Mouse (Mus musculus): Measurements from ENCODE around the gene Brpf1. TPM values are rescaled to one million over a fixed set of nuclear protein-coding genes. Genes with fewer than 3 reads are reported as not detected.
"Not testable (repeated sequence)": the region's sequence is repeated elsewhere in the genome, so short reads cannot be mapped to it uniquely, and the experiment has no call there.

Gene Brpf1
- polyA plus RNA-seq, 1 experiment from 2014 or later: 19.0 TPM

DNA sequence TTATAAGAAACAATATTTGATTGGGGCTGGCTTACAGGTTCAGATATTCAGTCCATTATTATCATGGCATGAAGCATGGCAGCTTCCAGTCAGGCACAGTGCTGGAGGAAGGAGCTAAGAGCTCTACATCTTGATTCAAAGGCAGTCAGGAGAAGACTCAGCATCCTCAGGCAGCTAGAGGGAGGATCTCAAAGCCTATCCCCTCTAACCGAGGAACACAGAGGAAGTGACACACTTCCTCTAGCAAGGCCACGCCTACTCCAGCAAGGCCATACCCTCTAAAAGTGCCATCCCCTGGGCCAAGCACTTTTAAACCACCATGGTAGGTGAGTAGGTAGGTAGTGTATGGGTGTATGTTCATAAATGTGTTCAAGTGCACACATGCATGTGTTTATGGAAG is 23.6 kb downstream of the Brpf1 start:
- Histone ChIP-seq H3K27me3 (ENCODE audit: insufficient read depth, low read length) (no peaks in the 10 kb centered on the region), H3K36me3 (ENCODE audit: insufficient read depth, low read length) (peaks cover 32% of the 10 kb centered on the region), H3K4me3 (ENCODE audit: low read length) (no peak overlapping the region), H3K4me2 (replicated peaks; ENCODE audit: low read depth, low read length) (no peak overlapping the region), H3K27ac (ENCODE audit: low read length) (no peak overlapping the region), H3K9me3 (ENCODE audit: low read length) (no peaks in the 10 kb centered on the region), H3K4me1 (ENCODE audit: insufficient read depth, low read length) (peaks cover 27% of the 10 kb centered on the region), H3K9ac (replicated peaks; ENCODE audit: low read length) (no peak overlapping the region)
- ATAC-seq (ENCODE audit: low FRiP score, low TSS enrichment): no peak
- 46% methylated on average over 2 of the region's 2 CpGs for WGBS

DNA sequence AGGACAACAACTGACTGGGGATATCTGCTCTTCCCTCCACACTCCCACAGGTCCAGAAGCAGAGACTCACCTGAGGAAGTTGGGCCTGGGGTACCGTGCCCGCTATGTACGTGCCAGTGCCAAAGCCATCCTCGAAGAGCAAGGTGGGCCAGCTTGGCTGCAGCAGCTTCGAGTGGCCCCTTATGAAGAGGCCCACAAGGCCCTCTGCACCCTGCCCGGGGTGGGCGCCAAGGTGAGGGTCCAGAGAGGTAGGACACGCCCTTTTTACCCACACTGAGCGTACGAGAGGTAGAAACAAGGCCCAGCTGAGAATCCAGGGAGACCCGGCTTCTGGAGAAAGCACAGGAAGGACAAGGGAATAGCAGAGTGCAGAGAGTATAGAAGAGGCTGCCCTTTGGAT is 24.8 kb downstream of the Brpf1 start:
- ATAC-seq (ENCODE audit: low FRiP score, low TSS enrichment): no peak
- 89% methylated on average over 11 of the region's 11 CpGs for WGBS
- Histone ChIP-seq H3K4me1 (ENCODE audit: insufficient read depth, low read length) (peaks cover 21% of the 10 kb centered on the region), H3K9ac (replicated peaks; ENCODE audit: low read length) (no peak overlapping the region), H3K36me3 (ENCODE audit: insufficient read depth, low read length) (peaks cover 39% of the 10 kb centered on the region), H3K9me3 (ENCODE audit: low read length) (no peaks in the 10 kb centered on the region), H3K4me3 (ENCODE audit: low read length) (no peak overlapping the region), H3K27ac (ENCODE audit: low read length) (no peak overlapping the region), H3K27me3 (ENCODE audit: insufficient read depth, low read length) (no peaks in the 10 kb centered on the region), H3K4me2 (replicated peaks; ENCODE audit: low read depth, low read length) (no peak overlapping the region)

DNA sequence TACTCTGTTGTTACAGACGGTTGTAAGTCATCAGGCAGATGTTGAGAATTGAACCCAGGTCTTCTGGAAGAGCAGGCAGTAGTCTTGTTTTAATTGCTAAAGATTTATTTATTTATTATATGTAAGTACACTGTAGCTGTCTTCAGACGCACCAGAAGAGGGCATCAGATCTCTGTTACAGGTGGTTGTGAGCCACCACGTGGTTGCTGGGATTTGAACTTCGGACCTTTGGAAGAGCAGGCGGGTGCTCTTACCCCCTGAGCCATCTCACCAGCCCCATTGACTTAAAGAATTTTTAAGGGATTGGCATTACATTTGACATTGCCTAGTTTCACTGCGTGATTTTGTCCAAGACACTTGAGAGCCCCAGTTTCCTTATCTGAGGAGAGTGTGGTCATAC is 25.8 kb downstream of the Brpf1 start:
- not testable (repeated sequence) for H3K9me3 ChIP-seq (ENCODE audit: low read length); H3K9ac ChIP-seq (replicated peaks; ENCODE audit: low read length); H3K4me3 ChIP-seq (ENCODE audit: low read length); H3K27me3 ChIP-seq (ENCODE audit: insufficient read depth, low read length); H3K4me2 ChIP-seq (replicated peaks; ENCODE audit: low read depth, low read length)
- peak; percentile 10; the same call in 1 of the 2 replicates for ATAC-seq (ENCODE audit: low FRiP score, low TSS enrichment)
- Histone ChIP-seq H3K36me3 (ENCODE audit: insufficient read depth, low read length) (peaks cover 42% of the 10 kb centered on the region), H3K4me1 (ENCODE audit: insufficient read depth, low read length) (peaks cover 21% of the 10 kb centered on the region), H3K27ac (ENCODE audit: low read length) (peak overlapping the region; percentile 70)
- WGBS: 71% methylated on average over 6 of the region's 6 CpGs

GRCm38 (mm10) chr6:113333137-113333950 is 26.4 kb downstream of the Brpf1 start:
- no peak overlapping the region for H3K4me3 ChIP-seq (ENCODE audit: low read length)
- no peaks in the 10 kb centered on the region for H3K9me3 ChIP-seq (ENCODE audit: low read length)
- no peak overlapping the region for H3K4me2 ChIP-seq (replicated peaks; ENCODE audit: low read depth, low read length)
- peak; percentile 79 for ATAC-seq (ENCODE audit: low FRiP score, low TSS enrichment)
- peak overlapping the region; percentile 85 for H3K27ac ChIP-seq (ENCODE audit: low read length)
- peaks cover 47% of the 10 kb centered on the region for H3K36me3 ChIP-seq (ENCODE audit: insufficient read depth, low read length)
- H3K4me1 ChIP-seq (ENCODE audit: insufficient read depth, low read length): peaks cover 17% of the 10 kb centered on the region
- no peaks in the 10 kb centered on the region for H3K27me3 ChIP-seq (ENCODE audit: insufficient read depth, low read length)
- no peak overlapping the region; the same call in 1 of the 2 replicates for H3K9ac ChIP-seq (replicated peaks; ENCODE audit: low read length)
- 51% methylated on average over 14 of the region's 14 CpGs for WGBS

- Histone ChIP-seq H3K9me3 (ENCODE audit: low read length) (no peaks in the 10 kb centered on the region), H3K4me3 (ENCODE audit: low read length) (no peak overlapping the region), H3K27ac (ENCODE audit: low read length) (no peak overlapping the region), H3K4me1 (ENCODE audit: insufficient read depth, low read length) (peaks cover 17% of the 10 kb centered on the region), H3K9ac (replicated peaks; ENCODE audit: low read length) (no peak overlapping the region), H3K36me3 (ENCODE audit: insufficient read depth, low read length) (peaks cover 50% of the 10 kb centered on the region), H3K4me2 (replicated peaks; ENCODE audit: low read depth, low read length) (no peak overlapping the region), H3K27me3 (ENCODE audit: insufficient read depth, low read length) (no peaks in the 10 kb centered on the region)
- WGBS: 62% methylated on average over 6 of the region's 6 CpGs
- ATAC-seq (ENCODE audit: low FRiP score, low TSS enrichment): no peak
Observed at GRCm38 (mm10) chr6:113334216-113334615, 27.3 kb downstream of the Brpf1 start.

- H3K4me3 ChIP-seq (ENCODE audit: low read length): no peak overlapping the region
- peaks cover 58% of the 10 kb centered on the region for H3K36me3 ChIP-seq (ENCODE audit: insufficient read depth, low read length)
- no peak overlapping the region for H3K4me2 ChIP-seq (replicated peaks; ENCODE audit: low read depth, low read length)
- no peak overlapping the region for H3K9ac ChIP-seq (replicated peaks; ENCODE audit: low read length)
- WGBS: 63% methylated on average over 8 of the region's 8 CpGs
- no peak overlapping the region for H3K27ac ChIP-seq (ENCODE audit: low read length)
- H3K4me1 ChIP-seq (ENCODE audit: insufficient read depth, low read length): peaks cover 28% of the 10 kb centered on the region
- no peaks in the 10 kb centered on the region for H3K27me3 ChIP-seq (ENCODE audit: insufficient read depth, low read length)
- H3K9me3 ChIP-seq (ENCODE audit: low read length): no peaks in the 10 kb centered on the region
- ATAC-seq (ENCODE audit: low FRiP score, low TSS enrichment): no peak
Observed at GRCm38 (mm10) chr6:113336852-113337620, 30.1 kb downstream of the Brpf1 start.

GRCm38 (mm10) chr6:113341574-113341973 is 34.6 kb downstream of the Brpf1 start:
- Histone ChIP-seq H3K36me3 (ENCODE audit: insufficient read depth, low read length) (peaks cover 36% of the 10 kb centered on the region), H3K4me2 (replicated peaks; ENCODE audit: low read depth, low read length) (peak overlapping the region; percentile 88), H3K27me3 (ENCODE audit: insufficient read depth, low read length) (no peaks in the 10 kb centered on the region), H3K4me1 (ENCODE audit: insufficient read depth, low read length) (peaks cover 37% of the 10 kb centered on the region), H3K9ac (replicated peaks; ENCODE audit: low read length) (0 out of 2 replicates have a peak overlapping the region, but pooled peaks have one; percentile 35), H3K27ac (ENCODE audit: low read length) (peak overlapping the region; percentile 78; the same call in 1 of the 2 replicates), H3K4me3 (ENCODE audit: low read length) (0 out of 2 replicates have a peak overlapping the region, but pooled peaks have one; percentile 10), H3K9me3 (ENCODE audit: low read length) (no peaks in the 10 kb centered on the region)
- ATAC-seq (ENCODE audit: low FRiP score, low TSS enrichment): no peak
- 49% methylated on average over 6 of the region's 6 CpGs for WGBS

GRCm38 (mm10) chr6:113342297-113342696 is 35.4 kb downstream of the Brpf1 start:
- H3K4me3 ChIP-seq (ENCODE audit: low read length): peak overlapping the region; percentile 83
- H3K4me1 ChIP-seq (ENCODE audit: insufficient read depth, low read length): peaks cover 37% of the 10 kb centered on the region
- H3K27ac ChIP-seq (ENCODE audit: low read length): peak overlapping the region; percentile 58
- H3K4me2 ChIP-seq (replicated peaks; ENCODE audit: low read depth, low read length): peak overlapping the region; percentile 88
- 18% methylated on average over 4 of the region's 7 CpGs for WGBS
- peak overlapping the region; percentile 48 for H3K9ac ChIP-seq (replicated peaks; ENCODE audit: low read length)
- H3K27me3 ChIP-seq (ENCODE audit: insufficient read depth, low read length): no peaks in the 10 kb centered on the region
- peaks cover 36% of the 10 kb centered on the region for H3K36me3 ChIP-seq (ENCODE audit: insufficient read depth, low read length)
- ATAC-seq (ENCODE audit: low FRiP score, low TSS enrichment): no peak
- no peaks in the 10 kb centered on the region for H3K9me3 ChIP-seq (ENCODE audit: low read length)

DNA sequence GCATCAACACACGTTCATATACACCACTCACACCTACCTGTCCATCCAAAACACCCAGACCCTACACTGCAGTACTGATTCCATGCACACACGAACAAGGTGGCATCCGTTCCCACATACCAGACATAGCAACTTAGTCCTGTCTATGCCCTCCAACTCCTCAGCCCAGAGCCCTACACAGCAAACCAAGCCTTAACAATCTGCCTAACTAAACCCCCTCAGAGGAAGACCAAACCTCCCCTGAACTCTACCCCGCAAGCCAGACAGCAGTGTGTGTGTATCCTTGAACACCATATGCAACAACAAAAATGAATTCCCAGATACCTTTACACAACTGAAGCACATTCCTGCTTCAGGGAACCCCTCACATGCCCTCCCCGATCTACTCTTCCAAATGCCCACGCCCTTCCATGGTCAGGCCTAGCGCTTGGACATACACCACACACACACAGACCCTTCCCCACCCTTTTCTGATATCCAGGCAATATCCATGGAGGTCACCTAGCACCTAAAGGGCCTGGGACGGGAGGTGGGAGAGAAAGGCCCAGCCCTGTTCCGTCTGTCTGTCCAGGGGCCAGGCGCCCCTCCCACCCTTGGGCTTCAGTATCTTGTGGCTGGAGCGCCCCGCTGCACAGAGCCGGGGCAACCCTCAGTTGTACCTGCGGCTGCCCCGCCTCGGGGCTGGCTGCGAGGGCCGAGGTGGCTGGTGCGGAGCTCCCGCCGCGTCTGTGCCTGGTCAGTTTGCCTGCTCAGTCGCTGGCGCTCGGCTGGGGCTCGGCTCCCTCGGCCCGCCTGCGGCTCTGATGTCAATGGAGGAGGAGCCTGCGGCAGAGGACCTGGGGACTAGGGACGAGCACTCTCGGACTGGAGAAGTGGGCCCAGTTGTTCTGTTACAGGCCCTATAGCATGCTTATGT is 36.5 kb downstream of the Brpf1 start, which contains the start of gene Camk1:
Camk1 (minus strand) TSS at position 808 of the 916 bp plus-strand sequence.
- H3K27me3 ChIP-seq (ENCODE audit: insufficient read depth, low read length): no peaks in the 10 kb centered on the region
- ATAC-seq (ENCODE audit: low FRiP score, low TSS enrichment): peak; percentile 94
- peak within 1 kb of the TSS; percentile 75 for H3K27ac ChIP-seq (ENCODE audit: low read length)
- H3K9me3 ChIP-seq (ENCODE audit: low read length): no peaks in the 10 kb centered on the region
- peak within 1 kb of the TSS; percentile 83 for H3K4me3 ChIP-seq (ENCODE audit: low read length)
- peak within 1 kb of the TSS; percentile 88 for H3K4me2 ChIP-seq (replicated peaks; ENCODE audit: low read depth, low read length)
- peaks cover 27% of the 10 kb centered on the region for H3K36me3 ChIP-seq (ENCODE audit: insufficient read depth, low read length)
- 10% methylated on average over 32 of the region's 32 CpGs for WGBS
- peaks cover 37% of the 10 kb centered on the region for H3K4me1 ChIP-seq (ENCODE audit: insufficient read depth, low read length)
- H3K9ac ChIP-seq (replicated peaks; ENCODE audit: low read length): peak within 1 kb of the TSS; percentile 92

Measured in kidney, embryonic 16.5 days (tissue).